Mouse (Mus musculus): Measurements from ENCODE around the gene Galns. TPM values are rescaled to one million over a fixed set of nuclear protein-coding genes. Genes with fewer than 3 reads are reported as not detected.
"Not testable (repeated sequence)": the region's sequence is repeated elsewhere in the genome, so short reads cannot be mapped to it uniquely, and the experiment has no call there.

Galns gene
- polyA plus RNA-seq, 1 experiment: 0.07 TPM

DNA sequence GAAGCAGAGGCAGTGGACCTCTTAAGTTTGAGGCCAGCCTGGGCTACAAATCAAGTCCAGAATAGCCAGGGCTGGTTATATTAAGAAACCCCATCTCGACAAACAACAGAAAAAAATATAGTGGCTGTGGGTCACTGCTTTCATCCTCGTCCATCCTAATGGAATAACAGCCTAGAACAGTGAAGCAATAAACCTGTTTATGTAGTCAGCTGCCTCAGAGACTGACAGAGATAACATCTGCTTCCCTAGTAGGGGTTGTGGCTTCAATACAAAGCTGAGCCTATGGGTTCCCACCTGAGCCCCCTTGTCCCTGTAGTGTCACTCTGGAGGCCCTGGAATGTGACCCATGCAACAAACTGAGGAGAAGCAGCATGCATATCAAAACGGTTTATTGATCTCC is 37.0 kb downstream of the Galns start:
- H3K4me3 ChIP-seq (replicated peaks): peak overlapping the region; percentile 79
- peaks cover 61% of the 10 kb centered on the region for H3K36me3 ChIP-seq (ENCODE audit: control insufficient read depth)
- no peaks in the 10 kb centered on the region; the same call in 1 of the 2 replicates for H3K9me3 ChIP-seq (ENCODE audit: control insufficient read depth, low read length)
- H3K27me3 ChIP-seq (ENCODE audit: control insufficient read depth): peaks cover 6% of the 10 kb centered on the region
- H3K4me1 ChIP-seq (ENCODE audit: control insufficient read depth): peaks cover 81% of the 10 kb centered on the region
- TF ChIP-seq GATA1 (IDR thresholded peaks at IDR 0.05; ENCODE audit: low read length) (no peak), TAL1 (IDR thresholded peaks at IDR 0.05; ENCODE audit: low read length) (no peak)

DNA sequence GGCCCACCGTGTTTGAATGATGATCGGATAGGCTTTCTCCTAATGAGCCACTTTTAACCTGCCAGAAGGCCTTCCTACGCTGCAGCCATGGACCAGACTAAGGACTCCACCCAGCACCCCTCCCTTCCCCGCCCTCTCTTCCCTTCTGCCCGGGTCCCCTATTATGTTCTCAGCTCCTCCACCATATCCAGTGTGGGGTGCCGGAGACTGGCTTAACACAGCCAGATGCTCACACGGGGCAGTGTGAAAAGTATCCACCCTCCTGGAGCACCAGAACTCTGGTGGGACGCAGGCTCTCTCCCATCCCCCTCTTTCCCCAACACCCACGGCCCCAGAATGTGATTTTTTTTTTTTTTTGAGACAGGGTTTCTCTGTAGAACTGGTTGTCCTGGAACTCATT is 37.7 kb downstream of the Galns start:
- H3K36me3 ChIP-seq (ENCODE audit: control insufficient read depth): peaks cover 67% of the 10 kb centered on the region
- peaks cover 87% of the 10 kb centered on the region for H3K4me1 ChIP-seq (ENCODE audit: control insufficient read depth)
- peaks cover 2% of the 10 kb centered on the region for H3K27me3 ChIP-seq (ENCODE audit: control insufficient read depth)
- no peak for TF ChIP-seq TAL1 (IDR thresholded peaks at IDR 0.05; ENCODE audit: low read length)
- TF ChIP-seq GATA1 (IDR thresholded peaks at IDR 0.05; ENCODE audit: low read length): no peak
- H3K9me3 ChIP-seq (ENCODE audit: control insufficient read depth, low read length): no peaks in the 10 kb centered on the region; the same call in 1 of the 2 replicates
- no peak overlapping the region for H3K4me3 ChIP-seq (replicated peaks)

DNA sequence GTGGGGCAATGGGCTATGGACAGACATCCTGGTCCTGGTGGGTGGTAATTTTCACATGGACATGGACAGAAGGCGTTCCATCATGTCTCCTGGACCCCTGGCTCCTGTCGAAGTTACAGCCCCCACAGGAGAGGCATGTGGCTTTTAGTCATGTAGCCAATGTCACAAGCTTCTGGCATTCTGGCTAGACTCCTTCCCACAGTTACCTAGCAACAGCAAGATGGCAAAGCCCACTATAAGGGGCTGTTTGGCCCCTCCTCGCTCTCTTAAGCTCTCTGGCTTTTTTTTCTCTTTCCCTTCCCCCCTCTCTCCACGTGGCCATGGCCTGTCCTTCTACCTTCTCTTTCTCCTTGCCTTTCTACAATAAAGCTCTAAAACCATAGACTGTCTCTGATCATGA is 38.1 kb downstream of the Galns start:
- H3K9me3 ChIP-seq (ENCODE audit: control insufficient read depth, low read length); H3K4me3 ChIP-seq (replicated peaks); H3K27me3 ChIP-seq (ENCODE audit: control insufficient read depth): not testable (repeated sequence)
- H3K4me1 ChIP-seq (ENCODE audit: control insufficient read depth): peaks cover 87% of the 10 kb centered on the region
- H3K36me3 ChIP-seq (ENCODE audit: control insufficient read depth): peaks cover 67% of the 10 kb centered on the region

DNA sequence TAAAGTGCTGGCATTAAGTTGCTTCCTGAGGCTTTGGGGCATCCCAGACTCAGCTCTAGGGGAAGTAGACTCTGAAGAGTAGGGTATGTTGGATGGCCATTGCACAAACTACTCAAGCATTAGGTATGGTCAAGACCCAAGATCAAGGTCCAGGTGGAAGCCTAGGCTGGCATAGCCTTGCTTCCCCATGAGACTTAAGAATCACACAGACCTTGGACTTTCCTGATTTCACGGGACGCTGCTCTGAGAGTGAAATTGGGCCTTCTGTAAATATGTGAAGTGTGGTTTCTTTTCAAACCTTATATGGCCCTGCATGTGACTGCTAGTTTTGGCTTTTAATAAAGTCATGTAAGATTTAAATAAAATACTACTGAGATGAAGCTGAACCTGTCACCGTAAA is 38.5 kb downstream of the Galns start:
- TF ChIP-seq TAL1 (IDR thresholded peaks at IDR 0.05; ENCODE audit: low read length) (no peak), GATA1 (IDR thresholded peaks at IDR 0.05; ENCODE audit: low read length) (no peak)
- Histone ChIP-seq H3K27me3 (ENCODE audit: control insufficient read depth) (no peaks in the 10 kb centered on the region; the same call in 1 of the 2 replicates), H3K4me1 (ENCODE audit: control insufficient read depth) (peaks cover 87% of the 10 kb centered on the region), H3K36me3 (ENCODE audit: control insufficient read depth) (peaks cover 67% of the 10 kb centered on the region), H3K9me3 (ENCODE audit: control insufficient read depth, low read length) (no peaks in the 10 kb centered on the region; the same call in 1 of the 2 replicates), H3K4me3 (replicated peaks) (no peak overlapping the region)

DNA sequence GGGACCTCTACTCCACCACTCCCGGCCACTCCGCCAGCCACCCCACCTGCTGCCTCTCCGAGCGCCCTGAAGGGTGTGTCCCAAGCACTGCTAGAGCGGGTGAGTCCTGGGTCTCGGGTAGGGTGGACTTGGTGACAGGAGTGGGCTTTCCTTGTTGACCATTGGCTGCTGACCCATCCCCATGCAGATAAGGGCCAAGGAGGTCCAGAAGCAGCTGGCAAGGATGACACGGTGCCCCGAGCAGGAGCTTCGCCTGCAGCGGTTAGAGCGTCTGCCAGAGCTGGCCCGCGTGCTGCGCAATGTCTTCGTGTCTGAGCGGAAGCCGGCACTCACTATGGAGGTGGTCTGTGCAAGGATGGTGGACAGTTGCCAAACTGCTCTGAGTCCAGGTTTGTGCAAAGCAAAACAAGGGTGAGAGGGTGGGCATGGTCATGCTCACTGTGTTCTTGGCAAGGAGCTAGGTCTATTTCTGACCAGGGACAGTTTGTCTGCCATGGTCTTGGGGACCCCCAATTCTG is 39.5 kb downstream of the Galns start:
- Histone ChIP-seq H3K36me3 (ENCODE audit: control insufficient read depth) (peaks cover 67% of the 10 kb centered on the region), H3K9me3 (ENCODE audit: control insufficient read depth, low read length) (no peaks in the 10 kb centered on the region; the same call in 1 of the 2 replicates), H3K4me3 (replicated peaks) (no peak overlapping the region), H3K4me1 (ENCODE audit: control insufficient read depth) (peaks cover 89% of the 10 kb centered on the region), H3K27me3 (ENCODE audit: control insufficient read depth) (no peaks in the 10 kb centered on the region; the same call in 1 of the 2 replicates)
- no peak for TF ChIP-seq GATA1 (IDR thresholded peaks at IDR 0.05; ENCODE audit: low read length)
- TF ChIP-seq TAL1 (IDR thresholded peaks at IDR 0.05; ENCODE audit: low read length): no peak

DNA sequence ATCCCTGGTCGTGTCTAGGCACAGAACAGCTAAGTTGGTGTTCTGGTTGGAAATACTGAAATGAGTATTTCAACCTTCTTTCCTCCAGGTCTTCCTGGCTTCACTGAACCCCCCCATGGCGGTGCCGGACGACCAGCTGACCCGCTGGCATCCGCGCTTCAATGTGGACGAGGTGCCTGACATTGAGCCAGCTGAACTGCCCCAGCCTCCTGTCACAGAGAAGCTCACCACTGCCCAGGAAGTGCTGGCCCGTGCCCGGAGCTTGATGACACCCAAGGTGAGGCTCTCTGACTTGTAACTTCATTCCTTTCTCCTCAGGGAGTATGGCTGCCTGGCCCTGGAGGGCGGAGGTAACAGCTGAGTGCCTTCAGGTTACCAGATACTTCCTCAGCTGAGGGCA is 40.1 kb downstream of the Galns start:
- Histone ChIP-seq H3K27me3 (ENCODE audit: control insufficient read depth) (no peaks in the 10 kb centered on the region; the same call in 1 of the 2 replicates), H3K36me3 (ENCODE audit: control insufficient read depth) (peaks cover 67% of the 10 kb centered on the region), H3K4me1 (ENCODE audit: control insufficient read depth) (peaks cover 89% of the 10 kb centered on the region), H3K4me3 (replicated peaks) (peak overlapping the region; percentile 1), H3K9me3 (ENCODE audit: control insufficient read depth, low read length) (no peaks in the 10 kb centered on the region; the same call in 1 of the 2 replicates)
- TF ChIP-seq TAL1 (IDR thresholded peaks at IDR 0.05; ENCODE audit: low read length) (no peak), GATA1 (IDR thresholded peaks at IDR 0.05; ENCODE audit: low read length) (no peak)

DNA sequence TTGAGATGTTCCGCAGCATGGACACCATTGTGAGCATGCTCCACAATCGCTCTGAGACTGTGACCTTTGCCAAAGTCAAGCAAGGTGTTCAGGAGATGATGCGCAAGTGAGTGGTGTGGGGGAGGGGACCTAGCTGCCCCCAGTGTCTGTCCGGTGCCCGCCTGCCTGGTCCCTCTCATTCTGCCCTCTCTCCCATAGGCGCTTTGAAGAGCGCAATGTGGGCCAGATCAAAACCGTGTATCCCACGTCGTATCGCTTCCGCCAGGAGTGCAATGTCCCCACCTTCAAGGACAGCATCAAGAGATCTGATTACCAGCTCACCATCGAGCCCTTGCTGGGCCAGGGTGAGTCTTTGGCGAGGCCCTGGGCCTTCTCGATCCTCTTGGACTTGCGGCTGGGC is 41.3 kb downstream of the Galns start:
- TF ChIP-seq GATA1 (IDR thresholded peaks at IDR 0.05; ENCODE audit: low read length) (no peak), TAL1 (IDR thresholded peaks at IDR 0.05; ENCODE audit: low read length) (no peak)
- H3K4me1 ChIP-seq (ENCODE audit: control insufficient read depth): peaks cover 87% of the 10 kb centered on the region
- peaks cover 64% of the 10 kb centered on the region for H3K36me3 ChIP-seq (ENCODE audit: control insufficient read depth)

DNA sequence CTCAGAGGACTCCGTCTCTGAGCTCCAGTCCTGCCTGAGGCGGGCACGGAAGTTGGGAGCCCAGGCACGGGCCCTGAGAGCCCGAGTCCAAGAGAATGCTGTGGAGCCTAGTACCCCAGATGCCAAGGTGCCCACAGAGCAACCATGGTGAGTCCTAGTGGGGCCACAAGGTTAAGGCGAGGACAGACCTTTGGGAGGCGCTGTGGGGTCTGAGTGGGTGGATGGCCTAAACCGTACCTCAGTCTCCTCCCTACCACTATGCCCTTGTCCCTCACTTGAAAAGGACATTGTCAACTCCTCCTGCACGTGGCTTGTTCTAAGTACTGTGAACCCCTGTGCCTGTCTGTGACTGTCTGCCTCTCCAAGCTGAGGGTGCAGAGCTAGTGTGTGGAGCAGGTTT is 41.9 kb downstream of the Galns start:
- H3K27me3 ChIP-seq (ENCODE audit: control insufficient read depth): no peaks in the 10 kb centered on the region; the same call in 1 of the 2 replicates
- H3K4me1 ChIP-seq (ENCODE audit: control insufficient read depth): peaks cover 86% of the 10 kb centered on the region
- peaks cover 57% of the 10 kb centered on the region for H3K36me3 ChIP-seq (ENCODE audit: control insufficient read depth)
- no peaks in the 10 kb centered on the region; the same call in 1 of the 2 replicates for H3K9me3 ChIP-seq (ENCODE audit: control insufficient read depth, low read length)
- TF ChIP-seq GATA1 (IDR thresholded peaks at IDR 0.05; ENCODE audit: low read length): no peak
- TF ChIP-seq TAL1 (IDR thresholded peaks at IDR 0.05; ENCODE audit: low read length): no peak
- H3K4me3 ChIP-seq (replicated peaks): peak overlapping the region; percentile 82

More for the DNA sequence above, 41.3 kb downstream of the Galns start:
- no peaks in the 10 kb centered on the region; the same call in 1 of the 2 replicates for H3K27me3 ChIP-seq (ENCODE audit: control insufficient read depth)
- H3K9me3 ChIP-seq (ENCODE audit: control insufficient read depth, low read length): no peaks in the 10 kb centered on the region; the same call in 1 of the 2 replicates
- H3K4me3 ChIP-seq (replicated peaks): peak overlapping the region; percentile 82

DNA sequence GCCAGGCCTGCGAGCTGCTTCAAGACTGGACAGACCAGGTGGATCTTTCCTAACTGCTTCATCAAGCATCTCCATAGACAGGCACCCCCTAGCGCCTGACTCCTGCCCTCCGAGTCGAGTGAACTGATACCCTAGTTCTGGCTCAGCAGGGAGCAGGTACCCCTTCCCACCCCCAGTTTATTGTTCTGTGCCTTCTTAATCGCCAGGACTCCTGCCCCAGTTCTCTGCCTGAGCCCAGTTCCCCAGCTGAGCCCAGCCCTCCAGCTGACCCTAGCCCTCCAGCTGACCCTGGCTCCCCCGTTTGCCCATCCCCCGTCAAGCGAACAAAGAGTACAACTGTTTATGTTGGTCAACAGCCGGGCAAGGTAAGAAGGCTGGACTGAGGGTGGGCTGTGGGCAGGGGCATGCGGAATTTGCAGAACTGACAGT is 42.4 kb downstream of the Galns start:
- H3K9me3 ChIP-seq (ENCODE audit: control insufficient read depth, low read length): no peaks in the 10 kb centered on the region; the same call in 1 of the 2 replicates
- H3K4me3 ChIP-seq (replicated peaks): peak overlapping the region; percentile 82
- TF ChIP-seq GATA1 (IDR thresholded peaks at IDR 0.05; ENCODE audit: low read length) (no peak), TAL1 (IDR thresholded peaks at IDR 0.05; ENCODE audit: low read length) (no peak)
- H3K27me3 ChIP-seq (ENCODE audit: control insufficient read depth): no peaks in the 10 kb centered on the region; the same call in 1 of the 2 replicates
- H3K4me1 ChIP-seq (ENCODE audit: control insufficient read depth): peaks cover 81% of the 10 kb centered on the region
- peaks cover 53% of the 10 kb centered on the region for H3K36me3 ChIP-seq (ENCODE audit: control insufficient read depth)

Data from erythroblast, embryonic 14.5 days (primary cell).